Comparison of ENCODE assay signal across 10 mouse cellular contexts in genomic region chr7:125262672-125263365, GRCm38 (mm10).
A peak's percentile ranks its signal among the peaks of the same experiment; 100 is the strongest.
DNase-seq lines count a peak whose midpoint lies in the region; ATAC-seq and TF ChIP-seq lines count a peak whose summit lies in the region.
"Had no signal": no experiment of that assay in that cellular context is flagged by ENCODE, and none has a peak within 500 bp of the region (broad histone marks: within the 10 kb centered on the region; RNA-seq: fewer than 3 reads in every experiment).

No protein-coding gene starts in this region.

- H3K36me3 ChIP-seq in hindbrain, embryonic 11.5 days (ENCODE audit: control insufficient read depth, insufficient read depth, low read length): no peaks in the 10 kb centered on the region
- no peaks in the 10 kb centered on the region for H3K36me3 ChIP-seq in midbrain, embryonic 13.5 days
- H3K36me3 ChIP-seq: heart, embryonic 15.5 days had no signal

- no peak overlapping the region for H3K4me2 ChIP-seq in hindbrain, embryonic 11.5 days (replicated peaks; ENCODE audit: low read depth, low read length)
- peak overlapping the region; percentile 27 for H3K4me2 ChIP-seq in midbrain, embryonic 13.5 days (replicated peaks)
- H3K4me2 ChIP-seq: heart, embryonic 15.5 days had no signal

- 33% methylated on average over 12 of the region's 12 CpGs for WGBS in hindbrain, embryonic 11.5 days
- WGBS in midbrain, embryonic 13.5 days: 25% methylated on average over 12 of the region's 12 CpGs

- TF ChIP-seq CTCF in brain, embryonic 14.5 days (IDR thresholded peaks at IDR 0.05; ENCODE audit: borderline replicate concordance, extremely low read depth, insufficient read depth, insufficient read length): no peak

- no peak overlapping the region for H3K4me3 ChIP-seq in hindbrain, embryonic 11.5 days (ENCODE audit: low read depth, low read length)
- no peak overlapping the region for H3K4me3 ChIP-seq in midbrain, embryonic 13.5 days (replicated peaks)
- H3K4me3 ChIP-seq: gastrocnemius, adult 2 months; heart, embryonic 15.5 days had no signal

- H3K4me1 ChIP-seq in hindbrain, embryonic 11.5 days (replicated peaks; ENCODE audit: control insufficient read depth, insufficient read depth, low read length): no peaks in the 10 kb centered on the region
- H3K4me1 ChIP-seq in midbrain, embryonic 13.5 days (replicated peaks): peaks cover 24% of the 10 kb centered on the region
- H3K4me1 ChIP-seq: heart, embryonic 15.5 days had no signal

- peak; percentile 29 for DNase-seq in Muller cell, postnatal 12 days (ENCODE audit: inconsistent ontology term)
- DNase-seq in brain, embryonic 14.5 days (ENCODE audit: low read depth): peak; percentile 91
- DNase-seq in hindbrain, embryonic 11.5 days (ENCODE audit: low spot score): peak; percentile 67
- no peak for DNase-seq in heart, postnatal 14 days
- no peak for DNase-seq in lung, postnatal 4 days
- no peak for DNase-seq in spleen, adult 18-20 months
- DNase-seq: gastrocnemius, adult 2 months; kidney, postnatal 10 days had no signal

- H3K9me3 ChIP-seq in hindbrain, embryonic 11.5 days (ENCODE audit: control insufficient read depth, low read length): no peaks in the 10 kb centered on the region
- H3K9me3 ChIP-seq in midbrain, embryonic 13.5 days: no peaks in the 10 kb centered on the region; the same call in 1 of the 2 replicates
- H3K9me3 ChIP-seq: heart, embryonic 15.5 days had no signal

- peak; percentile 94 for ATAC-seq in hindbrain, embryonic 11.5 days (ENCODE audit: low FRiP score)
- ATAC-seq in midbrain, embryonic 13.5 days: peak; percentile 97

- peak overlapping the region; percentile 76 for H3K27ac ChIP-seq in hindbrain, embryonic 11.5 days (ENCODE audit: low read depth, low read length)
- H3K27ac ChIP-seq in midbrain, embryonic 13.5 days: peak overlapping the region; percentile 85
- H3K27ac ChIP-seq: gastrocnemius, adult 2 months; heart, embryonic 15.5 days had no signal

- TF ChIP-seq POLR2A in brain, embryonic 14.5 days (IDR thresholded peaks at IDR 0.05; ENCODE audit: borderline replicate concordance, extremely low read depth, insufficient read depth, insufficient read length, poor library complexity, severe bottlenecking): no peak

- no peak overlapping the region for H3K9ac ChIP-seq in hindbrain, embryonic 11.5 days (ENCODE audit: low read depth, low read length)
- H3K9ac ChIP-seq in midbrain, embryonic 13.5 days (replicated peaks): no peak overlapping the region
- H3K9ac ChIP-seq: heart, embryonic 15.5 days had no signal

- no peaks in the 10 kb centered on the region for H3K27me3 ChIP-seq in hindbrain, embryonic 11.5 days (ENCODE audit: control insufficient read depth, insufficient read depth, low read length)
- no peaks in the 10 kb centered on the region for H3K27me3 ChIP-seq in midbrain, embryonic 13.5 days
- H3K27me3 ChIP-seq: heart, embryonic 15.5 days had no signal

- intact Hi-C loops in heart, postnatal 14 days (cut with DNase I): no loop called here

Comparison
In these comparisons a context has a peak if more than half of its experiments do, and no peak if none do; other contexts are left out.
1. DNase-seq: peak in Muller cell, postnatal 12 days (single experiment), brain, embryonic 14.5 days (single experiment) and hindbrain, embryonic 11.5 days (single experiment); none in heart, postnatal 14 days (0 of 2), lung, postnatal 4 days (0 of 2) and spleen, adult 18-20 months (0 of 2).